Mouse (Mus musculus): ENCODE measurements around the gene Snrnp70. TPM values are rescaled to one million over a fixed set of nuclear protein-coding genes. Genes with fewer than 3 reads are reported as not detected.
A peak's percentile ranks its signal among the peaks of the same experiment; 100 is the strongest.

Gene Snrnp70
- total RNA-seq (2012; rRNA removed) (197 and 229 TPM in 2 replicates), total RNA-seq (2014; rRNA removed) (182 and 212 TPM in 2 replicates), polyA plus RNA-seq (2012; ENCODE audit: insufficient read length, low read depth) (457 and 499 TPM in 2 replicates)

DNA sequence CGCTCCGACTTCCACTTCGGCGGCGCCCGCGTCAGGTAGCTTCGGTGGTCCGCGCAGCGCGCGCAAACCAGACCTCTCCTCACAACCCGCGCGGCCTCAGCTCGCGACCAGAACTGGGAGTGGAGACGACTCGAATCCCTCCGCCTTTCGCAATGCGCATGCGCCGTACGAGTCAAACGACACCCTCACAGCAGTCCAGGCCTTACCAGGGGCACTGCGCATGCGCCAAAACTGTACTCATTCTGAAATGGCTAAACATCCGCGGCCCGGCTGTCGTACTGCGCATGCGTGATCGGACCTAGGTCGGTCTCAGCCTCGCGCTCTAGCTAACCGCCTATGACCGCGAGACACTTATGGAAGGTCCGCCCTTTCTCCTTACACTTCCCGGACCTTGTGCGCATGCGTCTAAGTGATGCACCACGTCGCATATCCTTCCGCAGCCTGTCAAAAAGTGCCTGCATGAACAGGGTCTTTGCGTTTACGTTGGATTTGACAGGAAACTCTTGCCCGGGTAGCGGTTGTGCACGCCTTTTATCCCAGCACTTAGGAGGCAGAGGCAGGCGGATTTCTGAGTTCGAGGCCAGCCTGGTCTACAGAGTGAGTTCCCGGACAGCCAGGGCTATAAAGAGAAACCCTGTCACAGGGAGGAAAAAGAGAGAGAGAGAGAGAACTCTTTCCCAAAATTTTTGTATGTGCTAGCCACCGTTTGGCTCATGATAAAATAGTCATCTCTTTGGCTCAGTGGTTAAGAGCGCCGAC, at the start of gene Snrnp70:
Gene Snrnp70 (minus strand): TSS at position 165 of the 759 bp plus-strand sequence.
- Histone ChIP-seq H3K4me2 (ENCODE audit: insufficient read depth, low read depth, poor library complexity, severe bottlenecking) (peak within 1 kb of the TSS; percentile 87), H3K9ac (ENCODE audit: insufficient read depth, low read depth) (peak within 1 kb of the TSS; percentile 84), H3K36me3 (replicated peaks in 1 of 2; ENCODE audit: control insufficient read depth in 1 of 2, insufficient read depth in 1 of 2, low read length in 1 of 2) (peaks cover 21 to 35% of the 10 kb centered on the region in 2 experiments), H3K9me3 (replicated peaks; ENCODE audit: low read length) (no peaks in the 10 kb centered on the region), H3K4me1 (ENCODE audit: control insufficient read depth in 1 of 2, insufficient read depth in 2 of 2) (peaks cover 0 to 24% of the 10 kb centered on the region in 2 experiments; a peak in 2 of 4 replicates), H3K27ac (ENCODE audit: insufficient read depth, low read depth) (peak within 1 kb of the TSS; percentile 74), H3K79me2 (replicated peaks; ENCODE audit: control insufficient read depth, extremely low read depth, insufficient read depth, poor library complexity, severe bottlenecking) (peaks cover 42% of the 10 kb centered on the region), H3K4me3 (replicated peaks in 1 of 3; ENCODE audit: low read depth in 2 of 3, low read length in 2 of 3, poor library complexity in 1 of 3) (peak within 1 kb of the TSS; percentile 78 to 97 (median 89)), H3K27me3 (replicated peaks) (no peaks in the 10 kb centered on the region)
- peak; percentile 100 for DNase-seq (ENCODE audit: extremely low read depth)
- dilution Hi-C loops (cut with MboI; ENCODE audit: extremely low pct_ligation_motif_present, extremely low pct_unique_long_range_greater_than_20kb, low sequenced_read_pairs) (no loop called here), in situ Hi-C loops (cut with MboI; ENCODE audit: low pct_ligation_motif_present, low pct_unique_long_range_greater_than_20kb, low sequenced_read_pairs) (loop anchor here (10.0 kb wide), 1 partner anchor 91 kb away; no protein-coding TSS in a partner anchor)
- TF ChIP-seq BHLHE40 (IDR thresholded peaks at IDR 0.05; ENCODE audit: low read depth, low read length) (0 out of 2 replicates have a peak, but pooled peaks have one; percentile 16), MAFK (IDR thresholded peaks at IDR 0.05; ENCODE audit: insufficient replicate concordance, low read length) (no peak), PAX5 (IDR thresholded peaks at IDR 0.05; ENCODE audit: low read length) (no peak), GABPA (IDR thresholded peaks at IDR 0.05; ENCODE audit: insufficient replicate concordance, low read depth, low read length) (no peak), CTCF (conservative IDR thresholded peaks at IDR 0.05 in 1 of 2, IDR thresholded peaks at IDR 0.05 in 1 of 2; ENCODE audit: low read depth in 2 of 2, low read length in 2 of 2) (no peak), JUN (IDR thresholded peaks at IDR 0.05; ENCODE audit: insufficient read depth, low read depth, low read length) (no peak), EP300 (IDR thresholded peaks at IDR 0.05; ENCODE audit: low read length) (no peak), USF2 (conservative IDR thresholded peaks at IDR 0.05; ENCODE audit: low read depth, low read length) (no peak), JUND (conservative IDR thresholded peaks at IDR 0.05; ENCODE audit: low read depth, low read length) (no peak), MAZ (IDR thresholded peaks at IDR 0.05; ENCODE audit: low read depth, low read length) (peak; percentile 63; the same call in 1 of the 2 replicates), MEF2A (IDR thresholded peaks at IDR 0.05; ENCODE audit: borderline replicate concordance, low read depth, low read length) (peak; percentile 22; the same call in 1 of the 2 replicates), UBTF (IDR thresholded peaks at IDR 0.05; ENCODE audit: low read depth, low read length) (no peak), KAT2A (IDR thresholded peaks at IDR 0.05; ENCODE audit: insufficient replicate concordance, low read length) (peak; percentile 96), ZNF384 (IDR thresholded peaks at IDR 0.05; ENCODE audit: low read depth, low read length) (peak; percentile 16; the same call in 1 of the 2 replicates), RCOR1 (conservative IDR thresholded peaks at IDR 0.05; ENCODE audit: low read depth, low read length) (0 out of 2 replicates have a peak, but pooled peaks have one; percentile 37), ELF1 (IDR thresholded peaks at IDR 0.05; ENCODE audit: low read depth, low read length) (peak; percentile 77), CHD2 (IDR thresholded peaks at IDR 0.05; ENCODE audit: low read length) (peak; percentile 93), NELFE (IDR thresholded peaks at IDR 0.05; ENCODE audit: low read depth, low read length) (peak; percentile 92), MAX (IDR thresholded peaks at IDR 0.05; ENCODE audit: low read length) (peak; percentile 82), ZC3H11A (IDR thresholded peaks at IDR 0.05; ENCODE audit: low read depth, low read length) (no peak), ZMIZ1 (IDR thresholded peaks at IDR 0.05; ENCODE audit: low read depth, low read length) (peak; percentile 89), MXI1 (IDR thresholded peaks at IDR 0.05; ENCODE audit: low read depth, low read length) (peak; percentile 76), IRF4 (IDR thresholded peaks at IDR 0.05; ENCODE audit: low read depth, low read length) (peak; percentile 79), SMC3 (IDR thresholded peaks at IDR 0.05; ENCODE audit: low read depth, low read length) (no peak), MYC (IDR thresholded peaks at IDR 0.05; ENCODE audit: low read depth, low read length) (peak; percentile 75), E2F4 (IDR thresholded peaks at IDR 0.05; ENCODE audit: insufficient replicate concordance, low read depth, low read length) (0 out of 2 replicates have a peak, but pooled peaks have one; percentile 81), ZKSCAN1 (IDR thresholded peaks at IDR 0.05; ENCODE audit: borderline replicate concordance, low read depth, low read length) (no peak; the same call in 1 of the 2 replicates), POLR2AphosphoS2 (IDR thresholded peaks at IDR 0.05; ENCODE audit: low read depth, low read length) (peak; percentile 64; the same call in 1 of the 2 replicates), TCF12 (IDR thresholded peaks at IDR 0.05; ENCODE audit: low read depth, low read length) (peak; percentile 93), TBP (conservative IDR thresholded peaks at IDR 0.05; ENCODE audit: low read depth, low read length) (peak; percentile 90), USF1 (IDR thresholded peaks at IDR 0.05; ENCODE audit: low read depth, low read length) (no peak), POLR2A (IDR thresholded peaks at IDR 0.05; ENCODE audit: low read depth, low read length) (peak; percentile 93), NRF1 (IDR thresholded peaks at IDR 0.05; ENCODE audit: low read depth, low read length) (peak; percentile 91), HCFC1 (IDR thresholded peaks at IDR 0.05; ENCODE audit: low read depth, low read length) (peak; percentile 78), ETS1 (conservative IDR thresholded peaks at IDR 0.05; ENCODE audit: low read depth, low read length) (peak; percentile 39), CHD1 (IDR thresholded peaks at IDR 0.05; ENCODE audit: low read depth, low read length) (0 out of 2 replicates have a peak, but pooled peaks have one; percentile 70), SIN3A (IDR thresholded peaks at IDR 0.05; ENCODE audit: low read length) (peak; percentile 92), RAD21 (IDR thresholded peaks at IDR 0.05; ENCODE audit: low read depth, low read length) (no peak)
